Mouse (Mus musculus): Measurements from ENCODE around the gene Marveld2. TPM values are rescaled to one million over a fixed set of nuclear protein-coding genes. Genes with fewer than 3 reads are reported as not detected.

The Marveld2 gene
- polyA plus RNA-seq (2017; shearing (Covaris generic)) = 5.4 TPM

GRCm38 (mm10) chr13:100616181-100617087 is at the start of gene Marveld2:
Gene Marveld2, minus strand, starts transcription at chr13:100616971.

GRCm38 (mm10) chr13:100651439-100652186 is 34.8 kb upstream of the Marveld2 start, which contains the start of gene Taf9:
Gene Taf9, plus strand, starts transcription at chr13:100651579.

DNA sequence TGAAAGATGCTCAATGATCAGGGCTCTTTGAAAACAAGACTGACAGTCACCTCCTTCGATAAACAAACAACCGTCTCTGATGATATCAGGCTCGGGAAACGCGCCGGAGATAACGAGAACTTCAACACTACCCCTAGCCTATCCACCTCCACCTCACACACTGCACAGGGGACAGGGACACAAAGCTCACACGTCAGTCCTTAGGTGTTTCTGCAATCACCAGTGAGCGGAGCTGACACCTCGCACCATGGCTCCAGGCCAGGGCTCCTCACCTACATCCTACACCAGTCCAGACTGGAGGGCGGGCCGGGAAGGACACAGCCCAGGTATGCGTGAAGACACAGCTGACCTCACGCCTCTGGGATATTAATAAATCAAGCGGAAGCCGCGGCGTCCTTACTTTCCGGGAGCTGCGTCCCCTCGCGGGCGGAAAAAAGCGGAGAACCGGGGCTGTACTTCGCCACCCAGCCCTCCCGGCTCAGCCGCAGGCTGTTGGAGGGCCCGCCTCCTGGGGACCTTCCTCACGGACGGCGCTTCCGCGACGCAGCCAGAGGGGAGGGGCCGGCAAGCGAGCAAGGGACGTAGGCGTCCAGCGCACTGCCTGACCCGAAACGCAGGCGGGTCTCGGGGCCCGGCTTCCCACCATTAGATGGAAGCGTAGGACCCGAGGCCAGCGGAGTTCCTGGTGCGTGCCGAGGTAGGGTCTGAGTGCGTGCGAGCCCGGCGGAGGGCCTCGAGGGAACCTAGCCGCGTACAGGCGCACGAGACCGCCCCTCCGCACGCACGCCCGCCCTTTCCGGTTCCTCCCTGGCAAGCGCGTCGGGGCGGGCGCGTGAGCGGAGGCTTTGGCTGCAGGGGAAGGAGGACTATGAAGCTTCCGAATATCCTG is 34.0 kb upstream of the Marveld2 start, which contains the start of the genes Ak6 and Rad17:
Gene Ak6, plus strand, starts transcription at position 430 of the 889 bp plus-strand sequence.
Gene Rad17, minus strand, starts transcription at position 502 of the 889 bp plus-strand sequence.

GRCm38 (mm10) chr13:100552369-100553041 is 64.3 kb downstream of the Marveld2 start, which contains the start of gene Ocln:
Gene Ocln, minus strand, starts transcription at chr13:100552718.

Other genes with a start within 250 kb of the Marveld2 start
- gene Naip1, start 164.1 kb downstream of the Marveld2 start, polyA plus RNA-seq (2017; shearing (Covaris generic)) = not detected
- gene Gtf2h2, start 124.4 kb downstream of the Marveld2 start, polyA plus RNA-seq (2017; shearing (Covaris generic)) = 36.7 TPM
- not detected for gene Ocln, start 64.3 kb downstream of the Marveld2 start, polyA plus RNA-seq (2017; shearing (Covaris generic))
- gene Ak6, start 34.0 kb upstream of the Marveld2 start, polyA plus RNA-seq (2017; shearing (Covaris generic)) = 130 TPM
- gene Rad17, start 34.1 kb upstream of the Marveld2 start, polyA plus RNA-seq (2017; shearing (Covaris generic)) = 20.9 TPM
- 3.1 TPM for gene Taf9, start 34.6 kb upstream of the Marveld2 start, polyA plus RNA-seq (2017; shearing (Covaris generic))
- gene Ccdc125, start 52.7 kb upstream of the Marveld2 start, polyA plus RNA-seq (2017; shearing (Covaris generic)) = 17.5 TPM
- 53.1 TPM for gene Cdk7, start 114.0 kb upstream of the Marveld2 start, polyA plus RNA-seq (2017; shearing (Covaris generic))
- gene Mrps36, start 127.7 kb upstream of the Marveld2 start, polyA plus RNA-seq (2017; shearing (Covaris generic)) = 55.7 TPM
- gene Cenph, start 158.9 kb upstream of the Marveld2 start, polyA plus RNA-seq (2017; shearing (Covaris generic)) = 0.56 TPM
- 0.70 TPM for gene Ccnb1, start 169.6 kb upstream of the Marveld2 start, polyA plus RNA-seq (2017; shearing (Covaris generic))
- 66.3 TPM for gene Slc30a5, start 216.5 kb upstream of the Marveld2 start, polyA plus RNA-seq (2017; shearing (Covaris generic))

Measured in naive thymus-derived CD4-positive, alpha-beta T cell, adult 5 months (primary cell).